Mouse (Mus musculus) midbrain, embryonic 14.5 days (tissue): ENCODE measurements at regions not wholly inside any gene's neighbourhood (a gene's known extent, or its start where the extent isn't known, plus 50 kb on each side); places are given as distances from the start of the nearest gene placed in this dataset.

Source experiments
- ATAC-seq: fragments of 200-750 bp; cut with Nextera tagmentation; 2 replicates; pipeline ENCODE4 v1.8.0; 2017; ENCODE audit warnings: moderate number of reproducible peaks, moderate library complexity; ENCODE audit not compliant: low FRiP score, low TSS enrichment
- DNase-seq: peaks from one replicate; pipeline ENCODE4 v3.0.0-alpha.2; 2015
- H3K27ac ChIP-seq: fragments of 300-500 bp; sonication (generic); replicated peaks from 2 replicates; pipeline ENCODE4 v1.5.1; 2014; ENCODE audit warnings: mild to moderate bottlenecking, low read depth, low read length, moderate library complexity
- H3K27me3 ChIP-seq: fragments of 300-500 bp; sonication (generic); 2 replicates; pipeline ENCODE4 v1.6.1; 2014; ENCODE audit warnings: low read length, control low read depth, mixed read lengths; ENCODE audit not compliant: control insufficient read depth, insufficient read depth
- H3K36me3 ChIP-seq: fragments of 300-500 bp; sonication (generic); 2 replicates; pipeline ENCODE4 v1.6.1; 2014; ENCODE audit warnings: low read length, control low read depth; ENCODE audit not compliant: control insufficient read depth, insufficient read depth
- H3K4me1 ChIP-seq: fragments of 300-500 bp; sonication (generic); 2 replicates; pipeline ENCODE4 v1.6.1; 2014; ENCODE audit warnings: mild to moderate bottlenecking, antibody characterized with exemption, low read length, control low read depth; ENCODE audit not compliant: control insufficient read depth, insufficient read depth
- H3K4me2 ChIP-seq: fragments of 300-500 bp; sonication (generic); 2 replicates; pipeline ENCODE4 v1.6.1; 2014; ENCODE audit warnings: mild to moderate bottlenecking, low read length, moderate library complexity
- H3K4me3 ChIP-seq: fragments of 300-500 bp; sonication (generic); replicated peaks from 2 replicates; pipeline ENCODE4 v1.5.1; 2014; ENCODE audit warnings: low read depth, low read length
- H3K9ac ChIP-seq: fragments of 300-500 bp; sonication (generic); replicated peaks from 2 replicates; pipeline ENCODE4 v1.6.1; 2014; ENCODE audit warnings: mild to moderate bottlenecking, low read length, moderate library complexity
- H3K9me3 ChIP-seq: fragments of 300-500 bp; sonication (generic); 2 replicates; pipeline ENCODE4 v1.6.1; 2016; ENCODE audit warnings: low read length, control low read depth, mixed read lengths; ENCODE audit not compliant: control insufficient read depth
- WGBS: fragments of 180-500 bp; shearing (Covaris S2); extraction: QIAGEN DNeasy Blood & Tissue Kit; methylation state at CpG from one replicate; pipeline ENCODE4 v1.1.7; 2014; 5-methylcytosine and 5-hydroxymethylcytosine counted together

DNA sequence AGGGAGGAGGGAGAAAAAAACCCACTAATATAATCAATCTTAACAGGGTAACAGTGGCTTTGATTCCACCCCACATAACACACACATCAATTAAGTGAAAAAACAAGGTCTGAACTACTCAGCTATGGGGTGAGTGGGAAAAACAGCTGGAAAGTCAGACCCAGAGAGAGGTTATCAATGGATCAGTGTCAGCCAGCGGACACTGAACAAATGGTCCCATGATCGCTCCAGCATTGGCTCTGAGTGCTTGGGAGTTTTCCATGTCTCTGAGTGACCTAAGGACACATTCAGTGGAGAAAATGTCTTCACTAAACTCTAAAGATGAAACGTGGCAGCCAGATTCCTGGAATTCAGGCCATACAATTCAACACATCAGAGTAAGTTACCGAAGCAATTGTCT, 281.9 kb downstream of the Epha4 start:
- H3K4me3 ChIP-seq, result no peak overlapping the region
- H3K36me3 ChIP-seq, result no peaks in the 10 kb centered on the region
- H3K4me2 ChIP-seq, result no peak overlapping the region
- no peaks in the 10 kb centered on the region for H3K27me3 ChIP-seq
- no peaks in the 10 kb centered on the region for H3K9me3 ChIP-seq
- 92% methylated on average over 4 of the region's 4 CpGs for WGBS
- no peak overlapping the region for H3K27ac ChIP-seq
- no peaks in the 10 kb centered on the region for H3K4me1 ChIP-seq
- ATAC-seq, result no peak
- no peak overlapping the region for H3K9ac ChIP-seq
- DNase-seq, result no peak

GRCm38 (mm10) chr1:77244642-77245041, 270.2 kb downstream of the Epha4 start:
- DNase-seq (no peak), ATAC-seq (no peak)
- Histone ChIP-seq H3K4me2 (no peak overlapping the region), H3K4me1 (peaks cover 3% of the 10 kb centered on the region; the same call in 1 of the 2 replicates), H3K27me3 (no peaks in the 10 kb centered on the region), H3K4me3 (no peak overlapping the region), H3K9ac (no peak overlapping the region), H3K36me3 (no peaks in the 10 kb centered on the region), H3K27ac (no peak overlapping the region), H3K9me3 (no peaks in the 10 kb centered on the region)
- 49% methylated on average over 2 of the region's 2 CpGs for WGBS

GRCm38 (mm10) chr1:77246047-77246446, 268.8 kb downstream of the Epha4 start:
- ATAC-seq, result no peak

DNA sequence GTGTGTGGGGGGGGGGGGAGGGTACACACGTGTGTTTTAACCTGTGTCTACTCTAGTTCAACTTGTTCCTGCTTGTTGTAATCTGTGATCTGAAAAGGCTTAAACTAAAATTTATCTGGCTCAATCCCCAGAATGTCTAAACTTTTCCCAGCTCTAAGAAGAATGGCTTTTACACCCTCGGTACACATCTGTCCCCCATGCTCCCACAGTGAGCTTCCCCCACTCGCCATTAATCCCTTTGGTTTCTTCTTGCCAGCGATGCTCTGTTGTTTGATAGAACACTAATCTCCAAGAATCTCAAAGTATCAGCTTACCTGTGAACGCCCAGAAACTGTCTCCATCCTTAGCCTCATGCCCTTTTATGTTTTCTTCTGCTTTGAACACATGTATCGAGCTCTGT, 260.6 kb downstream of the Epha4 start:
- H3K4me2 ChIP-seq, result no peak overlapping the region
- no peaks in the 10 kb centered on the region for H3K27me3 ChIP-seq
- H3K36me3 ChIP-seq, result no peaks in the 10 kb centered on the region
- no peaks in the 10 kb centered on the region for H3K4me1 ChIP-seq
- no peak overlapping the region for H3K27ac ChIP-seq
- no peak for DNase-seq
- no peak overlapping the region for H3K9ac ChIP-seq
- ATAC-seq, result no peak
- H3K9me3 ChIP-seq, result no peaks in the 10 kb centered on the region
- H3K4me3 ChIP-seq, result no peak overlapping the region
- WGBS, result 74% methylated on average over 6 of the region's 6 CpGs

More at GRCm38 (mm10) chr1:77246047-77246446, 268.8 kb downstream of the Epha4 start:
- Histone ChIP-seq H3K27me3 (no peaks in the 10 kb centered on the region), H3K36me3 (no peaks in the 10 kb centered on the region), H3K27ac (no peak overlapping the region), H3K4me3 (no peak overlapping the region), H3K4me1 (peaks cover 3% of the 10 kb centered on the region; the same call in 1 of the 2 replicates), H3K9ac (no peak overlapping the region), H3K4me2 (no peak overlapping the region), H3K9me3 (no peaks in the 10 kb centered on the region)
- 66% methylated on average over 3 of the region's 3 CpGs for WGBS
- no peak for DNase-seq

DNA sequence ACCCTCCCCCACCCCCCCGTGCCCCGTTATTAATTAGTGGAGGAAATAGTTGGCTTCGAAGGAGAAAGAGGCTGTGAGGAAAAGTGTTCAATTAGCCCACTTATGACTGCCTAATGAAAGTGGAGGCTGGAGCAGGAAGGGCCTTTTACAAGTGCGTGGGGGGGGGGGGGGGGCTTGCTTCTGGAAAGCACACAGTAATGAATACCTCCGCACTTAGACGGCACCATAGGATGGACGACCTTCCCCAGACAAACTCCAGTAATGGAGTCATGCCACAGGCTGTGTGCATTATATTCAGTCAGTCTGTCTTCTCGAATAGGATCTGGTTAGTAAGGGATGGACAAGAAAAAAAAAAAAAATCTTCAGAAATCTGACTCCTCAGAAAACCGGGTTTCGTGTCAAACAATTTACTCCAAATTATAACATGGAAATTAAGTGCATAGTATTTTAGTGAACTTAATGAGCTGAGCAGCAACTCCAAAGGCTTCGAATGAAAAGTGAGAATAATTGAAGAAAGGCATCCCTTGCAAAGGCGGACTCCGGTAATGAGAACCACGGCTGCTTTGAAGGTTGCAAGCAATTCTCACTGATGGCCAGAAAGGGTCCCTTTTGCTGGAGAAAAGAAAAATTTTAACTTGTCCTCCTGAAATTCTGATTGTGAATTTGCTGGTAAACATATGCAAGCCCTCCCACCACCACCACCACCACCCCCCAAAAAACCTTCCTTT, 258.6 kb downstream of the Epha4 start:
- Histone ChIP-seq H3K27ac (no peak overlapping the region), H3K4me3 (no peak overlapping the region), H3K27me3 (no peaks in the 10 kb centered on the region), H3K4me1 (no peaks in the 10 kb centered on the region; the same call in 1 of the 2 replicates), H3K4me2 (no peak overlapping the region), H3K9ac (no peak overlapping the region), H3K36me3 (no peaks in the 10 kb centered on the region), H3K9me3 (no peaks in the 10 kb centered on the region)
- 75% methylated on average over 14 of the region's 14 CpGs for WGBS
- no peak for ATAC-seq
- DNase-seq, result no peak

GRCm38 (mm10) chr1:77258730-77259310, 256.1 kb downstream of the Epha4 start:
- no peak overlapping the region for H3K4me2 ChIP-seq
- no peaks in the 10 kb centered on the region for H3K27me3 ChIP-seq
- ATAC-seq (no peak), DNase-seq (no peak)
- no peaks in the 10 kb centered on the region for H3K9me3 ChIP-seq
- H3K27ac ChIP-seq, result no peak overlapping the region
- WGBS, result 56% methylated on average over 7 of the region's 7 CpGs
- no peak overlapping the region for H3K4me3 ChIP-seq
- no peak overlapping the region for H3K9ac ChIP-seq
- no peaks in the 10 kb centered on the region for H3K36me3 ChIP-seq
- H3K4me1 ChIP-seq, result no peaks in the 10 kb centered on the region; the same call in 1 of the 2 replicates

- Histone ChIP-seq H3K9me3 (no peaks in the 10 kb centered on the region), H3K4me2 (peak overlapping the region; percentile 25), H3K4me3 (no peak overlapping the region), H3K27ac (no peak overlapping the region), H3K27me3 (no peaks in the 10 kb centered on the region), H3K4me1 (no peaks in the 10 kb centered on the region; the same call in 1 of the 2 replicates), H3K9ac (no peak overlapping the region), H3K36me3 (no peaks in the 10 kb centered on the region)
- ATAC-seq (no peak), DNase-seq (peak; percentile 64)
- 25% methylated on average over 11 of the region's 11 CpGs for WGBS
Observed at GRCm38 (mm10) chr1:77259789-77260188, 255.1 kb downstream of the Epha4 start.

DNA sequence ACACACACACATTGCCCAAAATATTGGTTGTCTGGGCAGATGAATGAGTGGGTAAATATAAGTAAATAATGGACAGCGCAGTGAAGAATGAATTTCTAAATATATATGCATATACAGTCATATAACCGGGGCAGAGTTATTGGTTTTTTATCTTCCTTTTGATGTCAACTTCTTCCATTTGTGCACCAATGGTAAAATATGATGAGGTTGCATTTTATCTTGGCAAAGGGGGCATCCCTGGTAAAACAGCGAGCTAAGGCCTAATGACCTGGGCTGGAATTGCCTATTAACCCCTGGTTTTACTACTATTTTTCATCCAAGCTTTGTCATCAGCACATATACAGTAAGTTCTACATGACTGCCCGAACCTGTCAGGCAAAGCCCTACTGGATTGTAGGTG, 253.2 kb downstream of the Epha4 start:
- H3K9me3 ChIP-seq, result no peaks in the 10 kb centered on the region
- DNase-seq (no peak), ATAC-seq (no peak)
- no peak overlapping the region for H3K27ac ChIP-seq
- H3K4me2 ChIP-seq, result no peak overlapping the region
- H3K36me3 ChIP-seq, result no peaks in the 10 kb centered on the region
- H3K9ac ChIP-seq, result no peak overlapping the region
- no peaks in the 10 kb centered on the region; the same call in 1 of the 2 replicates for H3K4me1 ChIP-seq
- WGBS, result 95% methylated on average over 4 of the region's 4 CpGs
- no peak overlapping the region for H3K4me3 ChIP-seq
- no peaks in the 10 kb centered on the region for H3K27me3 ChIP-seq

DNA sequence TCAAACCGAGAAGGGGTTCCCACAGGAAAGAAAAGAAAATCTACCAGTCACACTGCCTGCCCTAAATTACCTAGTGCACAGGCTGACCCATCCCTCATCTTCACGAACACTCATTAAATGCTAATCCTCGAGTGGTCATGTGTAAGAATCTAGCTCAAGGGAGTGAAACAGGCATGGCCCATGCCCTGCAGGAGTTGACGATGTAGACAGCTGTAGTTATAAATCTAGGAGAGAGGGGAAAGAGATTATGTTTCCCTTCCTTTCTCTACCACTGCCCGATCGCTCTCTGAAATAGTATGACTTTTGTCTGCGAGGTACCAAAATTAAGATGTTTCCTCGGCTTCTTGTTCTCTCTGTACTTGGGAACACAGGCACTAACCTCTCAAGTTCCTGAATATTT, 249.2 kb downstream of the Epha4 start:
- DNase-seq (no peak), ATAC-seq (no peak)
- no peak overlapping the region for H3K4me3 ChIP-seq
- no peaks in the 10 kb centered on the region for H3K9me3 ChIP-seq
- WGBS, result 52% methylated on average over 8 of the region's 8 CpGs
- no peaks in the 10 kb centered on the region for H3K4me1 ChIP-seq
- H3K36me3 ChIP-seq, result no peaks in the 10 kb centered on the region
- H3K9ac ChIP-seq, result no peak overlapping the region
- no peak overlapping the region for H3K4me2 ChIP-seq
- H3K27me3 ChIP-seq, result no peaks in the 10 kb centered on the region
- no peak overlapping the region for H3K27ac ChIP-seq
